Mouse (Mus musculus) heart, embryonic 12.5 days (tissue): ENCODE data around the gene Spa17. TPM values are rescaled to one million over a fixed set of nuclear protein-coding genes. Genes with fewer than 3 reads are reported as not detected.

ENCODE experiments used
- ATAC-seq: fragments of 200-750 bp; cut with Nextera tagmentation; 2 replicates; pipeline ENCODE4 v1.8.0; 2017; ENCODE audit warnings: moderate TSS enrichment, moderate library complexity; ENCODE audit not compliant: insufficient number of reproducible peaks, low FRiP score
- H3K27ac ChIP-seq: fragments of 300-500 bp; sonication (generic); 2 replicates; pipeline ENCODE4 v1.5.1; 2016; ENCODE audit warnings: mild to moderate bottlenecking, moderate library complexity; ENCODE audit not compliant: poor library complexity, severe bottlenecking
- H3K27me3 ChIP-seq: fragments of 300-500 bp; sonication (generic); replicated peaks from 2 replicates; pipeline ENCODE4 v1.6.1; 2016; ENCODE audit warnings: mild to moderate bottlenecking, moderate library complexity
- H3K36me3 ChIP-seq: fragments of 300-500 bp; sonication (generic); 2 replicates; pipeline ENCODE4 v1.6.1; 2016; ENCODE audit warnings: mild to moderate bottlenecking, moderate library complexity
- H3K4me1 ChIP-seq: fragments of 300-500 bp; sonication (generic); replicated peaks from 2 replicates; pipeline ENCODE4 v1.6.1; 2016; ENCODE audit warnings: mild to moderate bottlenecking
- H3K4me2 ChIP-seq: fragments of 300-500 bp; sonication (generic); 2 replicates; pipeline ENCODE4 v1.6.1; 2016; ENCODE audit warnings: mild to moderate bottlenecking, moderate library complexity
- H3K4me3 ChIP-seq: fragments of 300-500 bp; sonication (generic); 2 replicates; pipeline ENCODE4 v1.5.1; 2016; ENCODE audit warnings: mild to moderate bottlenecking
- H3K9ac ChIP-seq: fragments of 300-500 bp; sonication (generic); 2 replicates; pipeline ENCODE4 v1.6.1; 2016; ENCODE audit warnings: mild to moderate bottlenecking, moderate library complexity
- H3K9me3 ChIP-seq: fragments of 300-500 bp; sonication (generic); replicated peaks from 2 replicates; pipeline ENCODE4 v1.6.1; 2016; ENCODE audit warnings: mild to moderate bottlenecking, moderate library complexity
- WGBS: fragments of 180-500 bp; shearing (Covaris S2); methylation state at CpG from one replicate; pipeline ENCODE4 v1.1.7; 2016; 5-methylcytosine and 5-hydroxymethylcytosine counted together
- polyA plus RNA-seq: library from polyadenylated mRNA; unstranded; fragments of >200 nt; fragmentation: Nextera tagmentation; extraction: Ambion mirVana; gene quantifications from 2 replicates; pipeline ENCODE4 v1.2.1, GENCODE M21; 2016

Spa17 gene
- polyA plus RNA-seq, 1 experiment from 2014 or later = 6.2 TPM

DNA sequence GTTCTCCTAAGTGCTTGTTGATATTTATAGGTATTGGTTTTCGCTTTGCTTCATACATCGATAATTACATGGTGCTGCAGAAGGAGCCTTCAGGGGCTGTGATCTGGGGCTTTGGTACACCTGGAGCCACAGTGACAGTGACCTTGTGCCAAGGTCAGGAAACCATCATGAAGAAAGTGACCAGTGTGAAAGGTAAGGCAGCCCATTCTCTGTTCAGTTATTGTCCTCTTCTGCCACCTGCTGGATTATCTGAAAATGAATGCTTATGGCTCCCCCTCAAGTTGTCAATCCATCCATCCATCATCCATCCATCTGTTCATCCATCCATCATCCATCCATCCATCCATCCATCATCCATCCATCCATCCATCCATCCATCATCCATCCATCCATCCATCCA lies 3.2 kb upstream of the Spa17 start:
- Histone ChIP-seq H3K4me3 (no peak overlapping the region), H3K9ac (no peak overlapping the region), H3K36me3 (no peaks in the 10 kb centered on the region), H3K27ac (no peak overlapping the region), H3K4me2 (no peak overlapping the region), H3K9me3 (no peaks in the 10 kb centered on the region), H3K27me3 (no peaks in the 10 kb centered on the region), H3K4me1 (no peaks in the 10 kb centered on the region)
- ATAC-seq = no peak
- WGBS = 51% methylated on average over 2 of the region's 2 CpGs

DNA sequence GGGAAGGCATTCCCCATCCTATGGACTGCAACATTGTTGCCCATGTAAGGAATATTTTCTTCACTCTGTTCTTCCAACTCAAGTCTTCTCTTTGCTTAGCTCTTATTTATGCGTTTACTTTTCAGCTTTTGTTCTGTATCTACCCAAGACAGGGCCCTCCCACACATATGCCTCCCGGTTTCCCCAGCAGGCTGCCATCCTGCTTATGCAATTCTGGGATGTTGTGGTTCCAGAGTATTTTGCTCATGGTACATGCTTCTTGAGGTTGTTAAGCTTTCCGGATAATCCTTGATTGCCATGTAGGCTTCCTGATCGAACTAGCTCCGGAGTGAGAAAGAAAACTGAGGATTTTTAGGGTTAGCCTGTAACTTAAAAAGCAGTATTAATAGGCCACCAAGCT lies 1.7 kb upstream of the Spa17 start:
- no peak for ATAC-seq
- H3K27ac ChIP-seq = no peak overlapping the region
- no peak overlapping the region for H3K9ac ChIP-seq
- H3K27me3 ChIP-seq = no peaks in the 10 kb centered on the region
- no peak overlapping the region for H3K4me2 ChIP-seq
- H3K9me3 ChIP-seq = no peaks in the 10 kb centered on the region
- H3K36me3 ChIP-seq = no peaks in the 10 kb centered on the region
- H3K4me3 ChIP-seq = no peak overlapping the region
- no peaks in the 10 kb centered on the region for H3K4me1 ChIP-seq
- 70% methylated on average over 5 of the region's 5 CpGs for WGBS

DNA sequence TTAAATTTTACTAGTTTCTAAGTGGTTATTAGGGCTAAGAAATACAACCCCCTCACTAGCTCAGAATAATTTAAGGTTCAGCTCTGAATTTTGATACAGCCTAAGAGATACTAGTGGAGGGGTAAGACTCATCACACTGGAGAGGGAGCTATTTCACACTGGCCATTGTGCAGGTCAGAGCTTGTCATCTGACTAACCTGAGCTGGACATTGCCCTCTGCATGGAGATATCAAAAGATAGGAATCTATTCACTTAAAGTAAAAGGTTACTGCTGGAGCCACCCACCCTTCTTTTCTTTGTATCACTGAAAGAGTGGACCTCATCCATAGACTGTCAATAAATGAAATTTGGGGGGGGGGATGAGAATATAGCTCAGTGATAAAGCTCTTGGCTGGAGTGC lies 794 bp upstream of the Spa17 start:
- Histone ChIP-seq H3K4me1 (no peaks in the 10 kb centered on the region), H3K4me3 (peak overlapping the region; percentile 70), H3K36me3 (no peaks in the 10 kb centered on the region), H3K4me2 (peak overlapping the region; percentile 84), H3K9me3 (no peaks in the 10 kb centered on the region), H3K27me3 (no peaks in the 10 kb centered on the region), H3K9ac (no peak overlapping the region; the same call in 1 of the 2 replicates), H3K27ac (no peak overlapping the region)
- ATAC-seq = no peak

DNA sequence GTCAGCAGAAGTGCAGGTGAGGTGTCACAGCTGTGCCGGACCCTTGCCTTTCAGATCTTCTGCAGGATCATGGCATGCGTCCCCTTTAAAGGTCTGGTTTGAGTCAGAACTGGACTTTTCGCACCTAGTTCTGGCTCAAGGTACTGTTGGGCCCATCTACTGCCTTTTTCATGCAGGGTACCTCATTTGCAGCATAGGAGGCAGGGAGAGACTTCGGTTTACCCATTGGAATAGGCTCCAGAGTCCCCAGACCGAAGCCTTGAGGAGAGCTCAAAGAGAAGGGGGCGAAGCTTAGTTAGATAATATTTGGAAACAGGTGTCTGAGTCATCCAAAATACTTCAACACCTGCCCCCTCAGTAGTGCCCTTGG lies 374 bp upstream of the Spa17 start:
- Histone ChIP-seq H3K27me3 (no peaks in the 10 kb centered on the region), H3K4me2 (peak overlapping the region; percentile 84), H3K36me3 (no peaks in the 10 kb centered on the region), H3K9ac (peak overlapping the region; percentile 73), H3K4me1 (no peaks in the 10 kb centered on the region), H3K27ac (peak overlapping the region; percentile 68), H3K4me3 (peak overlapping the region; percentile 70), H3K9me3 (no peaks in the 10 kb centered on the region)
- ATAC-seq = 0 out of 2 replicates have a peak, but pooled peaks have one; percentile 15
- 22% methylated on average over 6 of the region's 6 CpGs for WGBS

DNA sequence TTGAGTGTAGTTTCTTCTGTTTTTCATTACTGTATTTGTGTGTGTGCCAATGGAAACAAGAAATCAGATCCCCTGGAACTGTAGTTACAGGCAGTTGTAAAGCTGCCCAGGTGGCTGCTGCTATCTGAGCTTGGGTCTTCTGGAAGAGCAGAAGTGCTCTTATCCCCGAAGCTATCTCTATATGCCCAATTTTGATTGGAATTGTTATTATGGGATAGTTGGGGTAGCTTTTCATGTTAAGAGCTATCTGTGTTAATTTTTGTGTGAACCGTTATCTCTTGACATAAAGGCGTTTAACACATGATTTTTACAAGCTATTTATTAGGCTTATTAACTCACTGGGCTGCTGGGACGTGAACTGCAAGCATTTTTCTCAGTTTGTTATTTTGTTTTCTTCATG lies 4.0 kb downstream of the Spa17 start:
- WGBS = 70% methylated on average over 4 of the region's 4 CpGs

DNA sequence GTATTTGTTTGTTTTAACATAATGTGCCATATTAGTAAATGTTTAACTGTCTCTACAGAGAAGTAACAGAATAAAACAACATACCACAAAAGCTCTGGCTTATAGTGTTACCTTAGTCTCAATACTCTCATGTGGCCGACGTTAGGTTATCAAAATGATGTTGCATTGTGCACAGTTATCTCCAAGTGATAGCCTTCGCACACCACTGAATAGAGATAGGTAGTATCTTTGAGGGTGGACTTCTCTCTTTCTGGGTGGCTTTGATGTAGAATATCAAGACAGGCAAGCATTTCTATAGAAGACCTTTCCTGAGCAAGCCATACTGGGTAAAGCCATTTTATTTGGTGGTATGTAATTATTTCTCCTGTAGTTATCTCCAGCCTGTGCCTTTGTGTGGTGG lies 8.4 kb downstream of the Spa17 start:
- 64% methylated on average over 3 of the region's 3 CpGs for WGBS
- Histone ChIP-seq H3K4me1 (no peaks in the 10 kb centered on the region), H3K36me3 (no peaks in the 10 kb centered on the region), H3K9ac (no peak overlapping the region), H3K4me2 (no peak overlapping the region), H3K27ac (no peak overlapping the region), H3K9me3 (no peaks in the 10 kb centered on the region), H3K27me3 (no peaks in the 10 kb centered on the region), H3K4me3 (no peak overlapping the region)
- no peak for ATAC-seq

More for the DNA sequence above, 4.0 kb downstream of the Spa17 start:
- no peak overlapping the region for H3K9ac ChIP-seq
- no peak overlapping the region for H3K4me3 ChIP-seq
- no peak for ATAC-seq
- H3K27ac ChIP-seq = no peak overlapping the region
- no peak overlapping the region for H3K4me2 ChIP-seq
- no peaks in the 10 kb centered on the region for H3K4me1 ChIP-seq
- H3K36me3 ChIP-seq = no peaks in the 10 kb centered on the region
- no peaks in the 10 kb centered on the region for H3K27me3 ChIP-seq
- no peaks in the 10 kb centered on the region for H3K9me3 ChIP-seq

DNA sequence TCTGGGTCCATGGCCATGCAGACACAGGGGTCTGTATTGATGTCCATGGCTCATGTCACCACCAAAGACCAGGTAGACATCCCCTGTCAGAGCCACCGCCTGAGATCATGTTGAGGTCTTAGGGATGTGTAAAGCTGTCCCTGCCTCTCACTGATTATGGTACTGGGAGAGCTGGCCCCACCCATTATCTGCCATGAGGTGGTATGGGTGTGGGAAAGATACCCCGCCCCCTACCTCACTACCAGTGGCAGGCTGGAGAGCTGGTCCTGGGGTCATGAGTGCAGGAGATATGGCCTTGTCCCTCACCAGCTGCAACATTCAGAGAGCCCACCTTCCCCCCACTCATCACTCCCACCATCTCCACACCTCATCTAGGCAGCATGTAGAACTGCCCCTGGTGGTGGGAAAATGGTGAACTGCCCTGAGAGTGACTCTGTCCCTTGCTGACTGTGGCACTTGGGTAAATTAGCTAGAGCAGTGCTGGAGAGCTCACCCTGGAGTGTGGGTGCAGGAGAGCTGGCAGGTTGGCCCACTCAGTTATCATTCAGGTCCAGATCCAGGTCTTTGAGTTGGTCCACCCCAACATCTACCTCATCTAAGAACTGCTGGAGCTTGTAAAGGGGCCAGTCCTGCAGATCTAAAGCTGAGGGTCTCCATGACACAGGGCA lies 12.8 kb downstream of the Spa17 start:
- ATAC-seq = peak; percentile 9; the same call in 1 of the 2 replicates
- H3K9me3 ChIP-seq = no peaks in the 10 kb centered on the region
- H3K4me3 ChIP-seq = no peak overlapping the region
- no peak overlapping the region for H3K27ac ChIP-seq
- 80% methylated on average over 2 of the region's 2 CpGs for WGBS
- H3K36me3 ChIP-seq = no peaks in the 10 kb centered on the region
- H3K4me1 ChIP-seq = no peaks in the 10 kb centered on the region
- no peaks in the 10 kb centered on the region for H3K27me3 ChIP-seq
- no peak overlapping the region for H3K4me2 ChIP-seq
- no peak overlapping the region for H3K9ac ChIP-seq

DNA sequence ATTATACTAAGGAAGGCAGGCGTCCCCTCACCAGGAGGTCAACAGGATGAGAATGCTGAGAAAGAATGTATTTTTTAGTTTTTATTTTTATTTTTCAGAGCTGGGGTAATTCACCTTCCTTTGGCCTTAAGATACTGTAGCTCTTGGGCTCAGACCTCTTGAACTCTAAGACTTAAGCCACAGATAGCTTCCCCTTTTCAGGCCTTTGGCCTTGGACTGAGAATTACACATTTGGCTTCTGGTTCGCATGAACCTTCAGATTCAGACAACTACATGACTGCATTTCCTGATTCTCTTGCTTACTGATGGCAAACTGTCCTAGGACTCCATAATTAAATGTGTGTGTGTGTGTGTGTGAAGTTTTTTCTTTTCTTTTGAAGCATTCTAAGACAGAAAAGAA lies 14.9 kb downstream of the Spa17 start:
- H3K4me3 ChIP-seq = no peak overlapping the region
- no peak overlapping the region for H3K27ac ChIP-seq
- H3K27me3 ChIP-seq = no peaks in the 10 kb centered on the region
- no peaks in the 10 kb centered on the region for H3K4me1 ChIP-seq
- ATAC-seq = no peak
- WGBS = 91% methylated on average over 2 of the region's 2 CpGs
- no peaks in the 10 kb centered on the region for H3K9me3 ChIP-seq
- no peak overlapping the region for H3K9ac ChIP-seq
- H3K36me3 ChIP-seq = no peaks in the 10 kb centered on the region
- no peak overlapping the region for H3K4me2 ChIP-seq

DNA sequence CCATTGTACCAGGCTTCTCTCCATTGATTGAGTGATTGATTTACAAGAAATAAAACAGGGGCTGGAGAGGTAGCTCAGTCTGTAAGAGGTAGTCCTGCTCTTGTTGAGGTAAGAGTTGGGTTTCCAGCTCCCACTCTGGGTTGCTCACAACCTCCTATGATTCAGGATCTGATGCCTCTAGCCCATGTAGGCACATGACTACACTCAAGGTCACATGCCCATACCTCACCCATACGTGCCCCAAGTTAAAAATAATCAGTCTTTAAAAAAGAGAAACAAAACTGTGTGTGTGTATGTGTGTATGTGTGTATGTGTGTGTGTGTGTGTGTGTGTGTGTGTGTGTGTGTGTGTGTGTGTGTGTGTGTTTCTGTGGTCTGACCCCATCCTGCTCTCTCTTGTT lies 18.0 kb downstream of the Spa17 start:
- ATAC-seq = no peak
- H3K9ac ChIP-seq = no peak overlapping the region
- H3K36me3 ChIP-seq = no peaks in the 10 kb centered on the region
- no peak overlapping the region for H3K4me3 ChIP-seq
- no peaks in the 10 kb centered on the region for H3K9me3 ChIP-seq
- no peaks in the 10 kb centered on the region for H3K27me3 ChIP-seq
- no peak overlapping the region for H3K4me2 ChIP-seq
- no peak overlapping the region for H3K27ac ChIP-seq
- no peaks in the 10 kb centered on the region for H3K4me1 ChIP-seq
- 60% methylated on average over 1 of the region's 1 CpGs for WGBS

DNA sequence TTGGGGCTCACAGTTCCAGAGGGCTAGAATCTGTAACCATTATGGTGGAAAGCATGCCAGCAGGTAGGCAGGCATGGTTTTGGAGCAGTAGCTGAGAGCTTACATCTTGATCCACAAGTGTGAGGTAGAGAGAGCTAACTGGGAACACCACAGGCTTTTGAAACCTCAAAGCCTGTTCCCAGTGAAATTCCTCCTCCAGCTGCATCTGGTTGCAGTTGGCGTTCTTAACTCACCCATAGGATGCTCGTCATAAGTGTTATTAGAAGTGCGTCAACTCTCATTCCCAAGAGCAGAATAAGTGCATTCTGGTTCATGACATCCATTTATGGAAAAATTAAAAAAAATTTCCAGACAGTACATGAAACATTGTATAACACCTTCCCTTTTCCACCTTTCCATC lies 19.8 kb downstream of the Spa17 start:
- no peak overlapping the region for H3K27ac ChIP-seq
- H3K27me3 ChIP-seq = no peaks in the 10 kb centered on the region
- no peaks in the 10 kb centered on the region for H3K36me3 ChIP-seq
- no peak overlapping the region for H3K4me3 ChIP-seq
- ATAC-seq = no peak
- H3K9me3 ChIP-seq = no peaks in the 10 kb centered on the region
- H3K4me2 ChIP-seq = no peak overlapping the region
- H3K4me1 ChIP-seq = no peaks in the 10 kb centered on the region
- no peak overlapping the region for H3K9ac ChIP-seq
- 92% methylated on average over 3 of the region's 3 CpGs for WGBS

DNA sequence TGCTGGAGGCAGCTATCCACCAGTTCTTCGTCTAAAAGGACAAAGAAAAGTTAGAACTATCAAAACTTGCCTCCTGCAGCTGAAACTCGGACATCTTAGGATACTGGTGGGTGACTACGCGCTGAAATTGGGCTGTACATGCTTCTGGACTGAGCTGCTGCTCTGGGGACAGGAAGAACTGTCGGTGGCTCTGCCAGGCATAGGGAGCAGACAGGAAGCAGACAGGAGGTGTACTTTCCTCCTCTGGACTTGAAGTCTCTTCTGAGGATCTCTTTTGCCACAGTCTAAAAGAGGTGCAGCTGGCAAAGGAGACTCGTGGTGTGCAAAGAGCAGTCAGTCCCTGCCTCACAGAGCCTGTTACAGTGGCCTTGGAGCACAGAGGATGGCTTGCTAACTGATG lies 20.9 kb downstream of the Spa17 start:
- WGBS = 40% methylated on average over 6 of the region's 6 CpGs
- no peak overlapping the region for H3K9ac ChIP-seq
- H3K4me1 ChIP-seq = no peaks in the 10 kb centered on the region
- no peak overlapping the region for H3K4me3 ChIP-seq
- ATAC-seq = no peak
- H3K27me3 ChIP-seq = no peaks in the 10 kb centered on the region
- no peak overlapping the region for H3K27ac ChIP-seq
- no peaks in the 10 kb centered on the region for H3K36me3 ChIP-seq
- no peak overlapping the region for H3K4me2 ChIP-seq
- H3K9me3 ChIP-seq = no peaks in the 10 kb centered on the region; the same call in 1 of the 2 replicates

DNA sequence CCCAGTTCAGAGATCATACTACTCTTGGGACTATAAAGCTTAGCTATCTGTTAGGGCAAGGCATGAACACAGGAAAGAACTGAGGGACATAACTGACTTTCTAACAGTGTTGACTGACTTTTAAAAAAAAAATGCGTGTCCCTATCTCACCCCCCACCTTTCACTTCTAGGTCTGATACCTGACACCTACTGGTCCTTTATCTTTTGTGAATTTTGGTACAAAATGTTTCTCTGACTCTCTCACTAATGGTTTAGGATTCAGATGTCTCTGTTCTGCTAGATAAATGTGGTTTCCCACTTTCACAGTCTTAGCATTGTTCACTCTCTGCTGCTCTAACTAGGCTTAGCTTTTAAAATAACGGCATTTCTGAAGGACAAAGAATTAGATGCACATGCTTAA lies 21.5 kb downstream of the Spa17 start:
- H3K36me3 ChIP-seq = no peaks in the 10 kb centered on the region
- 60% methylated on average over 2 of the region's 2 CpGs for WGBS
- H3K9ac ChIP-seq = no peak overlapping the region
- no peaks in the 10 kb centered on the region; the same call in 1 of the 2 replicates for H3K9me3 ChIP-seq
- no peaks in the 10 kb centered on the region for H3K27me3 ChIP-seq
- H3K27ac ChIP-seq = no peak overlapping the region
- no peak for ATAC-seq
- no peak overlapping the region for H3K4me3 ChIP-seq
- no peak overlapping the region for H3K4me2 ChIP-seq
- H3K4me1 ChIP-seq = no peaks in the 10 kb centered on the region
